Mouse (Mus musculus) CH12.LX (cell line): Measurements from ENCODE around the gene Exoc2.

Experiments used
- CTCF ChIP-seq, 2 experiments: IDR thresholded peaks in 1 of 2; conservative IDR thresholded peaks in 1 of 2; 2 replicates each; pipeline ENCODE4 v1.5.1; 2011 to 2012; ENCODE audit warnings: low read depth in 2 of 2, low read length in 2 of 2, improper control_type of control experiment in 1 of 2, inconsistent platforms in 1 of 2, mild to moderate bottlenecking in 1 of 2, moderate library complexity in 1 of 2
- MAFK ChIP-seq: IDR thresholded peaks from 2 replicates; pipeline ENCODE4 v1.6.1; 2011; ENCODE audit warnings: low read length, improper control_type of control experiment; ENCODE audit not compliant: insufficient replicate concordance
- RAD21 ChIP-seq: IDR thresholded peaks from 2 replicates; pipeline ENCODE4 v1.6.1; 2011; ENCODE audit warnings: low read depth, mild to moderate bottlenecking, low read length, improper control_type of control experiment, moderate library complexity
- USF2 ChIP-seq: conservative IDR thresholded peaks from 2 replicates; pipeline ENCODE4 v1.6.1; 2011; ENCODE audit warnings: low read depth, low read length, improper control_type of control experiment

DNA sequence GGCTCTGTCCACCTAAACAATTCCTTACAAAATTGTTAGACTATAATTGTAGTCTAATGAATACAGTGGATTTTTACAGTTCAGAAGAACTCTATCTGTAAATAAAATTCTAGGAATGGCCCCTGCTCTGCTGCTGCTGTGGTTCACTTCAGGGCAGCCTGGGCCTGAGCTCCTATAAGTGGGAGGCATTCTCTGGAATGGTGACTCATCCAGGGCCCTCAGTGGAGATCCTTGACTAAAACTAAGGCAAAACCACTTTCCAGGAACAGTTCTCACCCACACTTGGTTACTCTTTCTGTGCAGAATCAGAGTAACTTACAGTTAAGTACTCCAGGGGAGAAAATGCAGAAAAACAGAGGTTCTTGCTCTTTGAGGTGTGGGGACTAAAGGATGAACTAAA lies 108.4 kb downstream of the Exoc2 start:
- TF ChIP-seq MAFK (no peak), USF2 (no peak), CTCF (conservative IDR thresholded peaks at IDR 0.05 in 1 of 2, IDR thresholded peaks at IDR 0.05 in 1 of 2; ENCODE audit: low read depth in 2 of 2, low read length in 2 of 2) (no peak), RAD21 (no peak)
